Mouse (Mus musculus) left cerebral cortex, postnatal 25 days (tissue): Measurements from ENCODE around the gene Ap2m1. TPM values are rescaled to one million over a fixed set of nuclear protein-coding genes. Genes with fewer than 3 reads are reported as not detected.
A peak's percentile ranks its signal among the peaks of the same experiment; 100 is the strongest.
"Not testable (repeated sequence)": the region's sequence is repeated elsewhere in the genome, so short reads cannot be mapped to it uniquely, and the experiment has no call there.

Experiments
- DNase-seq, 2 experiments: peaks; one replicate each; pipeline ENCODE4 v3.0.0; 2022; ENCODE audit warnings: low spot score in 2 of 2, mixed read lengths in 1 of 2
- intact Hi-C: fragments of 180-260 bp; cut with DNase I; formaldehyde crosslinking; loops from one replicate; pipeline ENCODE4 v1.15.1; 2025
- total RNA-seq, 2 experiments: library from RNA; stranded (reverse); gene quantifications; 2 replicates each; pipeline ENCODE4 v1.2.3; 2021

Ap2m1 gene
- total RNA-seq, result 100 to 1,000 TPM; 900 to 913 TPM

DNA sequence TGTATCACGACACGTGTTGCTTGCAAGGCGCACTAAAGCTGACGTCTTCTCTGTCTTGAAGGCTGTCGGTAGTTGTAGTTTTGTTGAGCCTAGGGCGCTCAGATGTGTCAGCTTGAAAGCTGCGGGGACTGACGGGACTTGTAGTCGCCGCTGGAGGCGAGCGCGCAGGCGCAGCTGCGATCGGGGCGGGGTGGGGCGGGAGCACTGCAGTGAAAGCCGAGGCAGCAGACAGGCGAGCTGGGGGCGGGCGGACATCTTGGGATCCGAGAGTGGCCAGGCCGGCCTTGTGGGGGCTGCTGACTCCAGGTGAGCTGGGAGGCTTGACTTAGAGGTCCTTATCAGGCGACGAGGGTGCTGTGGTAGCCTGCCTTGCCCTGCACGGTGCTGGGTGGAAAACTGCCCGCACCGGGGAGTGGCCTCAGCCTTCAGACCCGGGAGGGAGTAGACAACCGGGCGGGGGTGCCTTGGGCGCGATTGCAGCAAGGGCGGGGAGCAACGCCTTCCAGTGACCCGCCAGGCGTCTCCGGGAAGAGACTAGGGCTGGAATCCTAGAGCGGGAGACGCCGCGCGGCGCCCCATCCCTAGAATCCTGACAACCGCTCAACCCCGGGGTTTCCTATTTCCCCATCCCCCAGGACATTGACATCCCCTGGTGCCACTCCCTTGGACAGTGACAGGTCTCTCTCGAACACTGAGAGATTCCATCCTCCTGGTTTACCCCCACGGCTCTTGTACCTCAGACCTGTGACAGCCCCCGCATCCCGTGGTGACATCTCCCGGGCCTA, at the start of gene Ap2m1:
Ap2m1 (plus strand) TSS at position 183 of the 785 bp plus-strand sequence.
- DNase-seq, result peak; percentile 93 to 100
- intact Hi-C loops, result loop anchor here (5.0 kb wide), 1 partner anchor 117 kb away; the partner anchor contains the start of gene Psmd2

DNA sequence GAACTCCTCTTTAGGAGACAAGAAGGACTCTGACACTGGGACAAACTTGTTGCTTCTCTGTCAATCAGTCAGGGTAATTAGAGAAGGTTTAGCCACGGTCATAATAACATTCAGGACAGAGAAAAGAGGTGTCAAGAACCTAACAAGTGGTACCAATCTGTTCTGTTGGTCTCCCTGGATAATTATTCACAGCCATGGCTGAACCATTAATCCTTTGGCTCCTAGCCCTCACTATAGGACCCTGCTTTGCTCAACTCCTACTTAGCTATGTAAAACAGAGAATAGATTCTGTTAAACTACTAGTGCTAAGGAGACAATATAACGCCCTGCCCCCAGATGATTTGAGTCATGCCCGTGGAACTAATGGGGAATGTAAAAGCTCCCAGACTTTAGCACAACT, 49.2 kb upstream of the Ap2m1 start:
- intact Hi-C loops, result loop anchor here (10.0 kb wide), 1 partner anchor 271 kb away; no protein-coding TSS in a partner anchor
- no peak for DNase-seq

DNA sequence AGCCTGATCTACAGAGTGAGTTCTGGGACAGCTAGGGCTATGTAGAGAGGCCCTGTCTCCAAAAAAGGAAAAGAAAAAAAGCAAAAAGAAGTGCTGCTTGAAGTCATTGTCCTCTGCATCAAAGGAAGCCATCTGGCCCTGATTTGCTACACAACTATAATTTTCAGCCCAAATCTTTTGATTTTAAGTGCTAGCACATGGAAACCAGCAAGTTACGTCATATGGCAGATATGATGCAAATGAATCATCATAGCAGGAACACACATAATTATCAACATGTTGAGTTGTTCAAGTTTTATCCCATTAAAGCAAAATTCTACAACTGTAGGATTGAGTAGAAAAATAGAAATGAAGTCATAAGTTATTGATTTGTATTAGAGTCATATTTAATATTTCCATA, 47.1 kb upstream of the Ap2m1 start:
- DNase-seq, result no peak
- intact Hi-C loops, result loop anchor here (10.0 kb wide), 1 partner anchor 273 kb away; no protein-coding TSS in a partner anchor

DNA sequence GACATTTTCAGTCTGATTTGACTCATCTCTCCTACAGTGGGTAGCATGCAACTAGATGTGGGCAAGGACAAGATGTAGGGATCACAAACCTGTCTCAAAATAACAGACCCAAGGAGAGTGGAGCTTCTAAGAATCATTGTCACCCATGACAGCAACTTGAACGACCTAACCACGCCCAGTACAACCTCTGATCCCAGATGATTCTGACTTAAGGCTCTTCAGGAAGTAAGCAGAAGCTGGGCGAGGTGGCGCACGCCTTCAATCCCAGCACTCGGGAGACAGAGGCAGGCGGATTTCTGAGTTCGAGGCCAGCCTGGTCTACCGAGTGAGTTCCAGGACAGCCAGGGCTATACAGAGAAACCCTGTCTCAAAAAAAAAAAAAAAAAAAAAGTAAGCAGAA, 46.5 kb upstream of the Ap2m1 start:
- intact Hi-C loops, result loop anchor here (10.0 kb wide), 1 partner anchor 274 kb away; no protein-coding TSS in a partner anchor
- DNase-seq, result not testable (repeated sequence)

DNA sequence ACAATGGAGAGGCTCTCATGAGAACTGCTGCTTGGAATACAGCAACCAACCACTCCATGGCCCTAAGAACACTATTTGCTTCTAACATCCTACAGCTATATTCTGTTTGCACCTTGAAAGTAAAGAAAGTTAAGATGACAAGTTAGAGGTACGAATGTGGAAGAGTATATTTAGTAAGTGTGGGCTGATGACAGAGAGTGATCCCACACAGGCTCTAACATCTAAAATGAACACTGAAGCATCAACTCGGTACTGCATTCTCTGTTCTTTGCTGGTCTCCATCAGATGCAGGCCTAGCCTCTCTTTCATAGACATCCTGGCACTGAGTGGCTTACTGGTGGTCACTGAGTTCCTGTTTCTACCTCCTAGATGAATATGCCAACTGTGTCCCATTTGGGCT, 46.0 kb upstream of the Ap2m1 start:
- intact Hi-C loops, result loop anchor here (10.0 kb wide), 1 partner anchor 274 kb away; no protein-coding TSS in a partner anchor
- DNase-seq, result peak in 1 of 2 experiments; percentile 58

DNA sequence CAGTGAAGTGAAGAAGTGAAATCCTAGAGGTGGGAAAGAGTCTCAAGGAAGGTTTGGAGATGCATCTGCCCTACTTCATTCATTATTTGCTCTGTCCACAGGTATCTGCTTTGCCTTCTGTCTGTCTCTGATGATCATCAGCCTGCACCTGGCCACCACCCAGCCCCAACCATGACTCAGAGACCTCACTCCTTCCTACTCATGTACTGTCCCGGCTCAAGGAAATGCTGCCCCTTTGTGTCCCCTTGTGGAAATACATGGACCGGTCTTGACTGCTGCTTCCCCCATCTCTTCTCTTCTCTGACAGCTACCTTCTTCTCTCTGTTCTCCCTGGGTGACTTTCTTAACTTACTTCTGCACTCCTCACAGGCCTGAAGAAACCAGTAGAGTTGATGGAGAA, 44.7 kb upstream of the Ap2m1 start:
- DNase-seq, result no peak
- intact Hi-C loops, result no loop called here

DNA sequence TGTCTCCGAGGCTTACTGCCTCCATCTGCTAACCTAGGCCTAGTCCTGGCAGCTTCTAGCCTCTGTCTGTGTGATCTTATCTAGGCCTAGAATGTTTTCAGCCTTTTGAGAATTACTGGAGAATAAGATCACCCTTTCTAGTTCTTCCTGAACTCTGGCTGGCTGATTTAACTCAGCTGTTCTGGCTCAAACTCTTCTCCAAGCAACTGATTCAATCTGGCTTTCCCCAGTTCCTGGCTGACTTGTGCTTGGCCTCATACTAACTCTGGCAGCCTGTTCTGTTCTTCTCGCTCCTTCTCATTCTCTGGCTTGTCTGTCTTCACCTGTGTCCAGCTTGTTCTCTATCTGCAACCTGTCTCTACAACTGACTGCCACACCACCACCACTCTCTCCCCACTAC, 44.0 kb upstream of the Ap2m1 start:
- intact Hi-C loops, result no loop called here
- DNase-seq, result no peak

DNA sequence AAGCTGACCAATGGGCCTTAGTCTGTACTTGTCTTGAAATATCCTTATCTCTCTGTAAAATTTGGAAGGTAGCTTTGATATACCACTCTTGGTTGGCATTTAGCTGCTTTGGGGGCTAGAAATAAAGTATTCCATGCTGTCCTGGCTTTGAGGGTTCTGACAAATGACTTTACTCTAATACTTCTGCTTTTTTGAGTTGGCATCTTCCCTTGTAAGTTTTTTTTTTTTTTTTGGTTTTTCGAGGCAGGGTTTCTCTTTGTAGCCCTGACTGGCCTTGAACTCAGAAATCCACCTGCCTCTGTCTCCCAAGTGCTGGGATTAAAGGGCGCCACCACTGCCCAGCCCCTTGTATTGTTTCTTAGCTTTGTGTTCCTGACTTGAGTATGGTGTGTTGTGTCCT, 41.8 kb upstream of the Ap2m1 start:
- no peak for DNase-seq
- intact Hi-C loops, result no loop called here

DNA sequence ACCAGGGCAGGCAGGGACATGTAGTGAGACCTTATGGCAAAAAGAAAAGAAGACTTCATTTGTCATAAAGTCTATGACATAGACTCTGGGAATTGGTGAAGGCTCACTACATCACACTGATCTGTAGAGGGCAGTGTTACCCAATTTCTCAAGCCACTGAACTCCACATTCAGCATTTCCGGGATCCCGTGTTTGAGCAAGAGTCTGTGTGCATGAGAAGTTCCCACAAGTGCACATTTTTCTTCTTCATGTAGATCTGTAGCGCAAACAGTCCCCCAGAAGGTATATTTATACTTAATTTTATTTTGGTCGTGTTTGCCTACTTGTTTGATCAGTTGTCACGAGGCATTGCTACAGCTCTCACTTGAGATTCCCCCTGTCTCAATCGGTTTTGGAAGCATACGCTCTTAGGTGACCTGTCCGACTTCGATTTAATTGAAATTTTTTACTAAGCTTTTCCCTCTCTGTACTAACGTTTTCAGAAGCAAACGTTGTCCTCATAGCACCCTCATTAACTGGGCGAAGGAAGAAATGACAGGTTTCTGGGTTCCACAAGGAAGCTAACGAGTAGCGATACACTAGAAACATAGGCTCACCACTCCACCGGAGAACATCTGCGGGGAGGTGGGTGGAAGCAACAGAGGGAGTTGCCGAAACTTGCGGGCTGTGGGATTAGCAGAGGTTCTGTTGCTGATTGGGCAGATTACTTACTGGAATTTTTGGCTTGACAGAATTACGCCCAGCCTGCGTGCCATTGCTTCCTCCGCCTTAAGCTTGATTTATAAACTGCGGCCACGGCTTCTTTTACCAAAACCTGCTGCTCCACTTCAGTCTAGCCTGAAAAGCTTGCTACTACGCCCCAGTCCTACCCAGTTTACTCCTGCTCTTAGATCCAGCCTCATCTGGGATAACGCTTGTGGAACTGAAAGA, 38.3 kb upstream of the Ap2m1 start:
- peak; percentile 69 to 87 for DNase-seq
- intact Hi-C loops, result loop anchor here (5.0 kb wide), 2 partner anchors 115 to 270 kb away; partner anchors contain the start of genes Alg3, Eef1akmt4 and Gm49333

DNA sequence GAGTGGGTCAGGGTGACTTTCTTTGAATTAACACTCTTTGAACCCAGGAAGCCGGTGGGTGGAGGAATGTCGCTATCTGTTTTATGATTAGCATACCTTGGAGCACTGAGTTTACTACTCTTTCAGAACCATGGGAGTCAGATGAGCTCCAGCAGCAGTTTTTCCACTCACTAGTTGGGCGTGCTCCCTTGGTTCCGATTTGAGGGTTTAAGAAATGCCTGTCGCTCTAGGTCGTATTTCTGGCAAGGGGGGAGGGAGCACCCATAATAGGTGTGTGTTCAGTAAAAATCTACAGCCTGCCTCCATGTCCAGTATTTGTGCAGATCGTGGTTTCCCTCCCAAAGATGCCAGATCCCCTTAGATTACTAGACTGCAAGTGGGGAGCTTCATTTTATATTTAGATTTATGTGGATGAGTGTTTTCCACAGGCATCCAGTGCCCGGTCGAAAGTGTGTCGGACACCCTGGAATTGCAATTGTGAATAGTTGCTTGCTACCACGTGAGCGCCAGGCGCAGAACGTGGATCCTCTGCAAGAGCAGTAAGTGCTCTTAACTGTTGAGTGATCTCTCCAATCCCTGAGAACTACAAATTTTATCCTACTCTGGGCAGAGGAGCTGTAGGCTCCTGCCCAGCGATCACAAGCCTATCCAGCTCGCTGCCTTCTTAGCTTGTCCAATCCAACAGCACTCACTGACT, 37.1 kb upstream of the Ap2m1 start:
- no peak for DNase-seq
- intact Hi-C loops, result loop anchor here (1.0 to 5.0 kb wide), 4 partner anchors 19 to 269 kb away; partner anchors contain the start of genes Alg3, Dvl3, Eef1akmt4 and Gm49333

DNA sequence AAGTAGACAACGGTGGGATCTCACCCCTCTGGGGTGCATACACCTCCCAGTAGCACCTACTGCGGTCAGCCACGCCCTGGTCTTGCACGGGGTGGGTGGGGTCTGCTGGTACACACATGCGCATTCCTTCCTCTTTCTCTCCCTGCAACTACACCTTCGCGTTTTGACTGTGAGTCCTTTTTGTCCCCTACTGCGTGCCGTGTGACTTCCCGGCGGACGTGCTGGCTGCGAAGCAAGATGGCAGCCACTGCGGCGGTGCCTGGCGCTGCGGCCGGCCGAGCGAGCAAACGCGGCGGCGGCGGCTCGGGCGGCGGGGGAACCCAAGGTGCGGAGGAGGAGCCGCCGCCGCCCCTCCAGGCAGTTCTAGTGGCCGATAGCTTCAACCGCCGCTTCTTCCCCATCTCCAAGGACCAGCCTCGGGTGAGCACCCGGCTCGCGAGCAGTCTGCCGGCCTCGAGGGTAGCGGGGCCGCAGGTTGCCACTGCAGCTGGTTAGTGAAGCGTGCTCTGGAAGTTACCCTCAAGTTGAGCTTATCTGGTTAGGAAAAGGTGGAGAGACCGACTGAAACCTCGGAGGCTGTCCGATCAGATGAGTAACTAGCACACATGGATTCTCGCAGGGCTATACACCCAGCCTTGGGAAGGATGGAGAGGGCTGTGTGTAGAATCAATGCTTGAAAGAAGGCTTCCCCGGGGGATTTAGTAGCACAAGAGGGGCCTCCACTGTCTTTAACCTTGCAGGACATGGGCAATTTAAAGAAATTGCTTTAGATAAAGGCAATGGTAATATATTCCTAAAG, 36.4 kb upstream of the Ap2m1 start, which contains the start of gene Eif2b5:
Eif2b5 (plus strand) TSS at position 141 of the 799 bp plus-strand sequence.
- peak; percentile 93 to 97 for DNase-seq

DNA sequence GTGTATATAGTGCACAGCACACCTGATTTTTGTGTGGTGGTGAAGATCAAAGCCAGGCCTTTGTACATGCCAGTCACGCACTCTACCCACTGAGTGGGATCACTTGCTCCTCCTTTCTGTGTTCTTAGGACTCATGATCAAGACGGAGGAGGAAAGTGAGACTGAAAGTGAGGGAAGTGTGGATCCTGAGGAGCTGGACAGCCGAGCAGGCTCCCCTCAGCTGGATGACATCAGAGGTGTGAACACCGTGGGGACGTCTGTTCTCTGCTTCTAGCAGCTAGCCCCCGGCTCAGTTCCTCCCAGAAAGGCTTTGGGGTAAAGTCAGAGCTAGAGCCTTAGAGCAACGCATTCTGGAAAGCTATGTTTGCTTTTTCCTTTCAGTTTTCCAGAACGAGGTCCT, 29.3 kb upstream of the Ap2m1 start:
- intact Hi-C loops, result loop anchor here (10.0 kb wide), 1 partner anchor 689 kb away; no protein-coding TSS in a partner anchor
- DNase-seq, result peak in 1 of 2 experiments; percentile 74

More for the DNA sequence above, 36.4 kb upstream of the Ap2m1 start, which contains the start of gene Eif2b5:
- intact Hi-C loops, result loop anchor here (1.0 to 5.0 kb wide), 4 partner anchors 18 to 268 kb away; partner anchors contain the start of genes Alg3, Dvl3, Eef1akmt4 and Gm49333

DNA sequence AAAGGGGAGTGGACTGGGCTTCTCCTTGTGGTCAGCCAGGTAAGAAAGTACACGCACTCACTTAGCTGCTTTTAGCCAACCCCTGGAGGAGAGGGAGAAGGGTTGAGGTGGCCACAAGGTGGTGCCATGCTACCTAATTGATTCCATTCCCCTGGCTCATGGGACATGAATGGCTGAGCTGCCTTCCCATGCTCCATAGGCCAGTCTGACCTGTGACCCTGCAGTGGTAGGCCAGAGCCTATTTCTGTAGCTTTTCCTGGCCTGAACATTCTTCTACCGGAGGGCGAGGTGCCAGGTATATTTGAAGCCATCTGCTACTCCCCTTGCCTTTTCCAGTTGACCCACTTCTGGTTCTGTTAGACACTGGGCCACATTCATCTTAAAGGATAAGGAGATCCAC, 25.9 kb upstream of the Ap2m1 start:
- intact Hi-C loops, result loop anchor here (10.0 kb wide), 1 partner anchor 685 kb away; no protein-coding TSS in a partner anchor
- no peak for DNase-seq

DNA sequence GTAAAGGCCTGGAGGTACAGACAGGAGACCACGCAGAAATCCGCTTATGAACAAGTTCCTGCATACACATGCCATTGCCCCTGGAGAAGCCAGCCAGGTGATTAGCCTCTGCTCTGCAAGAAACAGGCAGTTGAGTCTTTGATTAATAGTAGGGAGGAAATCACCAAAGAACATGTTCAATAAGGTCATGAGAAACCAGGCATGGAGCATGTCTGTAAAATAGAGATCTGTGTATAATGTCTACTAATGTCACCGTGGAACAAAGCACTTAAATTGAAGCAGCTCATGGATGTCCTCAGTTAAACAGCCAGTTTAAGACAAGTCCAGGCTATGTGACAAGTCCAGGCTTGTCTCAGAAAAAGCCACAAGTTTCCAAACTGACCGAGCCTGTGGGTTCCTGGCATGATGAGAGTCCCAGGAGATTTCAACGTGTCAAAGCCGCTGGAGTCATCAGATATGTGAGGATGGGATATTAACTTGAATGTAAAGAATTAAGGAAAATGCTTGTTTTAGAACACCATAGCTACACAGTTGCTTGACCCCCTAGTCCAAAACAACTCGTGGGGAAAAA, 23.9 kb upstream of the Ap2m1 start:
- intact Hi-C loops, result no loop called here
- no peak for DNase-seq

DNA sequence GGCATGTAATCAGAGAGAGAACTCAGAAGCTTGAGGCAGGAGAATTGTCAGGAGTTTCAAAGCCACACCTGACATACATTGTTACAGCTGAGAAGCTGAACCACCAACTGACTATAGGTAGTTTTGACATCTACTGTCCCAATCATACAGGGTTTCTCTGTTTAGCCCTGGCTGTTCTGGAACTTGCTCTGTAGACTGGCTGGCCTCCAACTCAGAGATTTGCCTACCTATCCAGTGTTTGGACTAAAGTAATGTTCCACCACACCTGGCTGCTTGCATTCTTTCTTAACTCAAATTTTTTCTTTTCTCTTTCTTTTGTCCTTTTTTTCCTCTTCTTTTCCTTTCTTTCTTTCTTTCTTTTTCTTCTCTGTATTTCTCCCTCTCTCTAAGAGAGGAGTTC, 19.2 kb upstream of the Ap2m1 start:
- no peak for DNase-seq

DNA sequence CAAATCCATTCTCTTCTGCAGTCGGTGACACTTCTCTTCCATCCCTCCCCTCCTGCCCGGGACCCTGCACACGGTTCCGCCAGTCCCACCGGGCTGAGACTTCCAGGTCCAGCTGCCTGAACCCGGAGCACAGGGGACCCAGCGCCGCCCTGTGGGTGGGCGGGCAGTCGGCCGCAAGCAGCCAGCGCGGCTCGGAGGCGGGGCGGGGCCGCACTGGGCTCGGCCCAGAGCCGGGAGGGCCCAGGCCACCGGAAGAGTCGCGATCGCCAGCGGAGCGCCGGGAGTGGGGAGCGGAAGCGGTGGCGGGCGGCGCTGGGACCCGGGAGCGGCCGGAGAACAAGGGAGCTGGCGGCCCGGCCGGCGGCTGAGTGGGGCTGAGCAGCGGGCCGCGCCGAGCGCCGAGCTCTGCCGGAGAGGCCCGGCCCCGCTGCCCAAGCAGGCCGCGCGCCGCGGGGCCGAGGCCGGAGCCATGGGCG, 18.5 kb upstream of the Ap2m1 start, which contains the start of gene Dvl3:
Dvl3 (plus strand) TSS at position 257 of the 476 bp plus-strand sequence.
- intact Hi-C loops, result loop anchor here (2.0 to 5.0 kb wide), 2 partner anchors 18 to 126 kb away; partner anchors contain the start of gene Eif2b5
- DNase-seq, result peak; percentile 87 to 88

More for the DNA sequence above, 19.2 kb upstream of the Ap2m1 start:
- intact Hi-C loops, result loop anchor here (2.0 to 5.0 kb wide), 2 partner anchors 17 to 126 kb away; partner anchors contain the start of gene Eif2b5

DNA sequence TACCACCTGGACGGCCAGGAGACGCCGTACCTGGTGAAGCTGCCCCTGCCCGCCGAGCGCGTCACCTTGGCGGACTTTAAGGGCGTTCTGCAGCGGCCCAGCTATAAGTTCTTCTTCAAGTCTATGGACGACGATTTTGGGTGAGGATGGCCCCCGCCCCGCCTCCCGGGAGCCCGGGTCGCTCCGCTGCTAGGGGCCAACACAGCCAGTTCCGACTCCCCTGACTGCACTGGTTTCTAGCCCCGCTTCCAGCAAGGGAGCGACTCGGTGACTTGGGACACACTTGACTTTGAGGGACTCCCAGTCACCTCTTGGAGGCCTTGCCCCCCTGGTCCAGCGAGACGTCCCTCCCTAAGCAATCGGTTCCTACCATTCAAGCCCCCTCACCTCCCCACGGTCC, 18.1 kb upstream of the Ap2m1 start:
- intact Hi-C loops, result loop anchor here (2.0 to 5.0 kb wide), 2 partner anchors 18 to 125 kb away; partner anchors contain the start of gene Eif2b5
- DNase-seq, result no peak
